Comparison of ENCODE assay signal across 11 mouse cellular contexts in the genomic region with DNA sequence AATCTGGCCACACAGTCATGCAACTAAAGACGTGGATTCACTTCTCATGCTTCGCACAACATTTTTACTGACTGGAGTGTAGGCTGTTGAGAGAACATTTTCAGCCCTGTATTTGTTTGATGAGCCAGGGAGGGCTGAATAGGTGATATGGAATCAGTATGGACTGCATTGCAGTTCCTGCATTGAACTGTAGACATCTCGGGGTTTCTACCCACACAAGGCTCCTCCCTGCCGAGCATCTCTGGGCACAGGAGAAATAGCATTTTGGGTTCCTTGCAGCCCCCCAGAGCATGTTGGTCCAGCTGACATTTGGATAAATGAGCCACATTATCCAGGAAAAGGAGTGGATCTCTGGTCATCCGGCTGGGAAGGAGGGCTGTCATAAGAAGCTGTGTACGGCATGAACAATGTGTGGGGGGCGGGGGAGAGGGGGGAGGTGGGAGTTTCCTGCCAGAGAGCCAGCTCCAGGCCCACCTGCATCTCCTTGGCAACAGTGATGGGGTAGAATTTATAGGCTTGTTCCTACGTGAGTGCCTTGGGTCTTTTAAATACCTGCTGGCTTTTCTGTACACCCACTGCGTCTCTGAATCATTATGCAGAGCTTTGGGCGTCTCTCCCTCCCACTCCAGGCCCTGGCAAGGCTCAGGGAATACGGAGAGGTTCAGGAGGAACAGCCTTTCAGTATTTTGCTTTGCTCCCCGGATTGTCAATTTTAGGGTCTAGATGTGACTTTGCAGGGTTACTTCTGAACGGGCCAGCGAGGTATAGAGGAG.
DNase-seq lines count a peak whose midpoint lies in the region; ATAC-seq and TF ChIP-seq lines count a peak whose summit lies in the region.
"Had no signal": no experiment of that assay in that cellular context is flagged by ENCODE, and none has a peak within 500 bp of the region (broad histone marks: within the 10 kb centered on the region; RNA-seq: fewer than 3 reads in every experiment).

No protein-coding gene starts in this region.

- H3K9ac ChIP-seq in hindbrain, embryonic 13.5 days = 0 out of 2 replicates have a peak overlapping the region, but pooled peaks have one; percentile 10
- H3K9ac ChIP-seq in limb, embryonic 14.5 days (ENCODE audit: low read depth, low read length, severe bottlenecking) = no peak overlapping the region
- no peak overlapping the region for H3K9ac ChIP-seq in stomach, postnatal 0 days (ENCODE audit: low read length)

- 44% methylated on average over 14 of the region's 14 CpGs for WGBS in hindbrain, embryonic 13.5 days
- 32% methylated on average over 14 of the region's 14 CpGs for WGBS in limb, embryonic 14.5 days
- WGBS in stomach, postnatal 0 days = 48% methylated on average over 14 of the region's 14 CpGs
- WGBS in cerebellum, adult 2 months = 28% methylated on average over 14 of the region's 14 CpGs

- peaks cover 9% of the 10 kb centered on the region; the same call in 1 of the 2 replicates for H3K4me1 ChIP-seq in cortical plate, adult 2 months (ENCODE audit: control insufficient read depth, insufficient read depth, low read length)
- peaks cover 39% of the 10 kb centered on the region for H3K4me1 ChIP-seq in hindbrain, embryonic 13.5 days (replicated peaks)
- peaks cover 10% of the 10 kb centered on the region for H3K4me1 ChIP-seq in limb, embryonic 14.5 days (ENCODE audit: control insufficient read depth, insufficient read depth, low read length)
- no peaks in the 10 kb centered on the region for H3K4me1 ChIP-seq in stomach, postnatal 0 days (replicated peaks; ENCODE audit: control insufficient read depth, insufficient read depth)
- H3K4me1 ChIP-seq in cerebellum, adult 2 months (ENCODE audit: control insufficient read depth, insufficient read depth, low read length) = peaks cover 11% of the 10 kb centered on the region

- H3K27me3 ChIP-seq in hindbrain, embryonic 13.5 days = no peaks in the 10 kb centered on the region
- H3K27me3 ChIP-seq in limb, embryonic 14.5 days (ENCODE audit: control insufficient read depth, insufficient read depth, low read length) = no peaks in the 10 kb centered on the region
- H3K27me3 ChIP-seq in stomach, postnatal 0 days (ENCODE audit: control insufficient read depth, insufficient read depth, low read length) = no peaks in the 10 kb centered on the region
- no peaks in the 10 kb centered on the region for H3K27me3 ChIP-seq in cerebellum, adult 2 months (ENCODE audit: control insufficient read depth, insufficient read depth, low read length)
- H3K27me3 ChIP-seq: Patski had no signal

- no peak for TF ChIP-seq POLR2A in brain, embryonic 14.5 days (IDR thresholded peaks at IDR 0.05; ENCODE audit: borderline replicate concordance, extremely low read depth, insufficient read depth, insufficient read length, poor library complexity, severe bottlenecking)
- 0 out of 2 replicates have a peak, but pooled peaks have one; percentile 15 for TF ChIP-seq POLR2A in cortical plate, adult 2 months (IDR thresholded peaks at IDR 0.05; ENCODE audit: extremely low read depth, insufficient read depth, low read length)
- TF ChIP-seq POLR2A in limb, embryonic 14.5 days (IDR thresholded peaks at IDR 0.05; ENCODE audit: borderline replicate concordance, extremely low read depth, insufficient read depth, insufficient read length) = no peak
- TF ChIP-seq POLR2A in cerebellum, adult 2 months (IDR thresholded peaks at IDR 0.05; ENCODE audit: borderline replicate concordance, insufficient read depth, low read length) = no peak

- no peak for TF ChIP-seq EP300 in stomach, postnatal 0 days (optimal IDR thresholded peaks at IDR 0.05)

- no peaks in the 10 kb centered on the region for H3K9me3 ChIP-seq in hindbrain, embryonic 13.5 days
- no peaks in the 10 kb centered on the region for H3K9me3 ChIP-seq in limb, embryonic 14.5 days (ENCODE audit: control insufficient read depth, low read length)
- H3K9me3 ChIP-seq in stomach, postnatal 0 days (ENCODE audit: control insufficient read depth, low read length) = no peaks in the 10 kb centered on the region

- peak; percentile 84 for DNase-seq in brain, embryonic 14.5 days (ENCODE audit: low read depth)
- DNase-seq in limb, embryonic 14.5 days (ENCODE audit: low spot score) = peak; percentile 64
- no peak for DNase-seq in stomach, postnatal 0 days (ENCODE audit: low spot score)
- DNase-seq in adrenal gland, adult 18-20 months (ENCODE audit: low spot score in 2 of 2) = no peak
- DNase-seq in gastrocnemius, postnatal 25 days = no peak
- DNase-seq in cerebellum, adult 2 months = no peak
- DNase-seq: kidney, adult 2 months had no signal

- H3K27ac ChIP-seq in cortical plate, adult 2 months (ENCODE audit: insufficient read depth, low read length) = peak overlapping the region; percentile 91
- peak overlapping the region; percentile 85 for H3K27ac ChIP-seq in hindbrain, embryonic 13.5 days
- H3K27ac ChIP-seq in limb, embryonic 14.5 days (replicated peaks; ENCODE audit: low read depth, low read length) = peak overlapping the region; percentile 7; the same call in 1 of the 2 replicates
- no peak overlapping the region for H3K27ac ChIP-seq in stomach, postnatal 0 days (replicated peaks)
- H3K27ac ChIP-seq in cerebellum, adult 2 months (ENCODE audit: insufficient read depth, low read length) = no peak overlapping the region

- H3K36me3 ChIP-seq in hindbrain, embryonic 13.5 days = no peaks in the 10 kb centered on the region
- no peaks in the 10 kb centered on the region for H3K36me3 ChIP-seq in limb, embryonic 14.5 days (ENCODE audit: control insufficient read depth, insufficient read depth, low read length)
- H3K36me3 ChIP-seq in stomach, postnatal 0 days (ENCODE audit: control insufficient read depth, insufficient read depth, low read length) = no peaks in the 10 kb centered on the region

- no peak for TF ChIP-seq CTCF in brain, embryonic 14.5 days (IDR thresholded peaks at IDR 0.05; ENCODE audit: borderline replicate concordance, extremely low read depth, insufficient read depth, insufficient read length)
- no peak for TF ChIP-seq CTCF in cortical plate, adult 2 months (IDR thresholded peaks at IDR 0.05; ENCODE audit: extremely low read depth, insufficient read depth, low read length)
- TF ChIP-seq CTCF in stomach, postnatal 0 days (IDR thresholded peaks at IDR 0.05; ENCODE audit: low read depth) = no peak
- TF ChIP-seq CTCF in cerebellum, adult 2 months (IDR thresholded peaks at IDR 0.05; ENCODE audit: borderline replicate concordance, insufficient read depth, low read depth, low read length) = no peak

- H3K4me3 ChIP-seq in cortical plate, adult 2 months (ENCODE audit: insufficient read depth, low read length) = no peak overlapping the region
- H3K4me3 ChIP-seq in hindbrain, embryonic 13.5 days = no peak overlapping the region
- H3K4me3 ChIP-seq in limb, embryonic 14.5 days (replicated peaks; ENCODE audit: low read length) = no peak overlapping the region
- no peak overlapping the region for H3K4me3 ChIP-seq in stomach, postnatal 0 days (ENCODE audit: low read depth, low read length)
- no peak overlapping the region for H3K4me3 ChIP-seq in cerebellum, adult 2 months (replicated peaks; ENCODE audit: insufficient read depth, low read depth, low read length)

- ATAC-seq in hindbrain, embryonic 13.5 days (ENCODE audit: low FRiP score) = peak; percentile 72
- peak; percentile 76; the same call in 1 of the 2 replicates for ATAC-seq in limb, embryonic 14.5 days (ENCODE audit: low FRiP score, low read depth)
- no peak for ATAC-seq in stomach, postnatal 0 days (ENCODE audit: low FRiP score, low TSS enrichment)
- ATAC-seq: lung, postnatal 0 days; Patski had no signal

- H3K4me2 ChIP-seq in hindbrain, embryonic 13.5 days = no peak overlapping the region
- peak overlapping the region; percentile 13; the same call in 1 of the 2 replicates for H3K4me2 ChIP-seq in limb, embryonic 14.5 days (replicated peaks; ENCODE audit: low read depth, low read length, severe bottlenecking)
- H3K4me2 ChIP-seq in stomach, postnatal 0 days (replicated peaks; ENCODE audit: low read depth) = no peak overlapping the region

Comparison
In these comparisons a context has a peak if more than half of its experiments do, and no peak if none do; other contexts are left out.
1. DNase-seq: peak in brain, embryonic 14.5 days (single experiment) and limb, embryonic 14.5 days (single experiment); none in stomach, postnatal 0 days (single experiment), adrenal gland, adult 18-20 months (0 of 2), gastrocnemius, postnatal 25 days (single experiment) and cerebellum, adult 2 months (0 of 2).
2. H3K27ac ChIP-seq: peak in cortical plate, adult 2 months (single experiment), hindbrain, embryonic 13.5 days (single experiment) and limb, embryonic 14.5 days (single experiment); none in stomach, postnatal 0 days (single experiment) and cerebellum, adult 2 months (single experiment).